Mouse (Mus musculus) urinary bladder, postnatal 4 days (tissue): ENCODE results near the gene Rapgef1.

Experiments
- DNase-seq, 2 experiments: peaks; one replicate each; pipeline ENCODE4 v3.0.0; 2021 to 2022; ENCODE audit warnings: low spot score in 2 of 2

Rapgef1 gene

DNA sequence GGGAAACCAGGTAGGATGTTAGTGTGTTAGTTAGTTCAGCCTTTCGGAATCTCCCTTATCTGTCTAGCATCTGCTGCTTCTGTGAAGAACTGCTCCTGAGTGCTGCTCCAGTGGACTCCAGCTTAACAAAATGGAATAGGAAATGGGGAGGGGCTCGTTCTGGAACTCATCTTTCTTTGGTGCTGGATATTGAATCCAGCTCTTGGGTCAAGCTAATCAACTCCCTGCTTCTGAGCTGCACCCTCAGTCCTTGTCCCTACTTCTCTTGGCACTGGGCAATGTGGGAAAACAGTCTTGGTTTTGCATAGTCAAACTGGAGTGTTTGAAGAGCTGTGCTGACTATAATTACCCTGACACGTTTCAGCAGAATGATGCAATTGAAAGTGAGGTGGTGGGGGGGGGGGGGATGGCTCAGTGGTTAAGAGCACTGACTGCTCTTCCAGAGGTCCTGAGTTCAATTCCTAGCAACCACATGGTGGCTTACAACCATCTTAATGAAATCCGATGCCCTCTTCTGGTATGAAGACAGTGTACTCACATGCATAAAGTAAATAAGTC, 25.6 kb downstream of the Rapgef1 start:
- no peak for DNase-seq

GRCm38 (mm10) chr2:29646613-29647012, 27.1 kb downstream of the Rapgef1 start:
- no peak for DNase-seq

DNA sequence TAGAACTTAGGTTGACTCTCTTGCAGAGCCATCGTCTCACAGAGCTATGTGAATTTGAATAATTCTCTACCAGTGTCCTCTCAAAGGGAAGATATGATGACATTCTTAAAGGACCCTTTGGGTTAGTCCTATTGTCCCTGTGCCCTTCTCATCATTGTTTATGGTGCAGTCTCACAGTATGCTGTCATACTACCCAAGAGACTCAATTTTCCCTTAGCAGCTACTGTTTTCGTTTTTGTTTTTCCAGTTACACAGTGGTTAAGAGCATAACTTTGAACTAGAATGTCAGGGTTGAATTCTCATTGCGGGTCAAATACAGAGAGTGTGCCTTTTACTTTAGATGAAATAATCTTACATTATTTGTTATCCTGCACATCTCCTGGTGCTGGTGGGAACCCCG, 27.6 kb downstream of the Rapgef1 start:
- no peak for DNase-seq

DNA sequence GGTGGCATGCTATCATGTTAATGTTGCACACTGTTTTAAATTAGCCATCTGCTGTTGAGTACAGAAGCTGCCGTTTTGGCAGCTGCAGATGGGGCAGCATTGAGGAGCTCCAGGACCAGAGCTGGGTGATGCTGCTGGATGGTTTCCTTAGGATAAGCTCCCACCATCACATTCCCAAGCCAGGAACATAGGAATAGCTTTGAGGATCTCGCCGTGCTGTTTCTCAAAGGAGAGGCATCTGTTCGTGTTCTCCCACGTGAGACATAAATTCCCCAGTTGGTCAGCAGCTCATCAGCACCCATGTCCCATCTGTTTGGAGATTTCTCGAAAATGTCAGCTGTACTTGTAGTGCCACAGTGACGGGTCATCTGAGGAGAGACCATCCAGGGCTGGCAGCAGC, 28.3 kb downstream of the Rapgef1 start:
- DNase-seq: no peak

DNA sequence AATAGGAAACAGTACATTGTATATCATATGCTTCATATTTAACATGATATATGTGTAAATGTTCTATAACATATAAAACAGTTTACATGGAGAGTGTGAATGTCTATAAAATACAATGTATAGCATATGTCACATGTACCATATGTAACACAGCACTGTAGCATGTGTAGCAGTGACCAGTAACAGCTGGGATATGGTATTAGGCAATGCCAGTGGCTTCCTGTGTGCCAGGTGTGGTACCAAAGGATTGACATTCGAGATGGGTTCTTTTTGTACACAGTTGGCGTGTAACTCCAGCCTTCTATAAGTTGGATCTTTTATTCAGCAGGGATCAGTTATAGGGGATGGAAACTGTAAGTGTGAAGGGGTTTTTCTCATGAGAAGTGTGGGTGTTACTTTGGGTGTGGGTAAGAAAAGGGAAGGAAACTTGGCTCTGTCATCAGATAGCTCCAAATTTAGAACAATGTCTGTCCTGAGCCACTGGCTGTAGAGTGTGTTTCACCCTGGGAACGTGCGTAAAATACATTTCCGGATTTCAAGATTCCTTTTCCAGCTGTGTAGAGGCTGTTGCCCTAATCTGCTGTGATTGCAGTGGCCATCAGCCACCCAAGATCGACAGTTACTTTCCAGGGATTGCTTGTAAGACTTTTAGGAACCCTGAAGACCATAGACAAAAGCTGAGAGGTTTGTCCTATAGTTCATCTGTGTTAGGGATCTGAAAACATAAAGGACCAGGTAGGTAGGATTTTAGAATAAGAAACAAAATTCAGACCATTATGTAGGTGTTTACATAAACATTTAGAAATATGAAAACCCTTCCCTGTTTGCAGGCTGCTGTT, 29.7 kb downstream of the Rapgef1 start:
- DNase-seq: no peak

DNA sequence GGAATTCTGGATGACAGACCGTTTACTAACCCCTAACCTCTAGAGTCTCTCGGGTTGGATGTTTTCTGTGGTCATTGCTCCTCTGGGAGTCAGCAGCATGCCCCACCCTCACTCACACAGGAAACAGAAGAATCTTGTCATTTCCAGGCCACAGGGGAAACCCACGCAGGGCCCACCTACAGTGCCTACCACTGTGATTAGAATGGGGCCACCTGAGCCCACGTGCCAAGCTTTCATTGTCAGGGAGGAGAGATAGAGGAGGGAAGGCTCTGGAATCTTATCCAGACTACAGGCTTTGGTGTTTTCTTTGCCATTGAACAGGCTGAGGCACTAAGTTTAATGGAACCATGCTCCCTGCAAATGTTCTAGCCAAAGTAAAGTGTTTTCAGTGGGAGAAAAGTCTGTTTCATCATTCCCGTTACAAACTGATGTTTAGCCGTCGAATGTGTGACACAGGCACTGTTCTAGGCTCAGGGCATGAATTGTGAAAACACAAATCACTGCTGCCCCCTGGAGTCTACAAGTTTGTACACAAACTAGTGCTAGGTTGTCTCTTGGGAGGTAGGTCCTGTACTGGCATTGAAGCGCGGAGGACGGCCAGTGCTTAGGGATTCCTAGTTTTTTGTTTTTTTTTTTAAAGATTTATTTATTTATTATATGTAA, 30.4 kb downstream of the Rapgef1 start:
- DNase-seq: no peak

DNA sequence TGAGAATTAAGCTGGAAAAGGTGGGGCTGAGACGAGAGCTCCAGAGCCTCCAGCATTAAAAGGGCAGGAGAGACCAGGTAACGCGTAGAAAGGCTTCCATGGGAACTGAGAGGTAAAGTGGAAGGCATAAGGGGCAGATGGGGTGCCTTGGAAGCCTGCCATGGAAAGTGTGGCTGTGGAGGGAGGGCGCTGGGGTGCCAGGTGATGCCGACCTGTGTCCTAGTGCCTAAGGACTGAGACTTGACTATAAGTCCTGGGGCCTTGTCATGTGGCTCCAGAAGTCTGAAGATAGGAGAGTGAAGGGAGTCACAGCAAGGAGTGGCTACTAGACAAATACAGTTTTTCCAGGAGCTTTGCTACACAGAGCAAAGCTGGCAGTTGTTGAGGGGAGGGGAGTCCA, 32.4 kb downstream of the Rapgef1 start:
- no peak for DNase-seq

GRCm38 (mm10) chr2:29655433-29655832, 35.9 kb downstream of the Rapgef1 start:
- no peak for DNase-seq

DNA sequence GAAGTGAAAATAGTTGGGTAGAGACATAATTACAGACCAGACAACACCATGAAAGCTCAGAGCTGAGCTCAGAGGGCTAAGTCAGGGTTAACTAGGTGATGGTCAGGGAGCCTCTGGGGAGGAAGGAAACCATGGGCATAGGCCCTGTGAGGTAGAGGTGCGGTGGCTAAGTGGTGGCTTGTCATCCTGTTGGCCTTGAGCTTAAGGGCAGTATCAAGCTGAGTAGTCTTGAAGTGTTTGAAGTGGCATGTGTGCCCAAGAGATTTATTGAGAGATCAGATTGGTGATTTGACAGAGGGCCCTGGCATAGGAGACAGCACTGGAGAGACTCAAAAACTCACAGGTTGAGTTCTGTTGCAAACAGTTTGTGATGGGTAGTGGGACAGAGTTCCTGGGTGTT, 36.6 kb downstream of the Rapgef1 start:
- no peak for DNase-seq

- DNase-seq: no peak
Observed at GRCm38 (mm10) chr2:29657089-29657488, 37.6 kb downstream of the Rapgef1 start.

GRCm38 (mm10) chr2:29661751-29662191, 42.3 kb downstream of the Rapgef1 start:
- DNase-seq: no peak

- no peak for DNase-seq
Observed at GRCm38 (mm10) chr2:29663260-29663877, 43.8 kb downstream of the Rapgef1 start.

DNA sequence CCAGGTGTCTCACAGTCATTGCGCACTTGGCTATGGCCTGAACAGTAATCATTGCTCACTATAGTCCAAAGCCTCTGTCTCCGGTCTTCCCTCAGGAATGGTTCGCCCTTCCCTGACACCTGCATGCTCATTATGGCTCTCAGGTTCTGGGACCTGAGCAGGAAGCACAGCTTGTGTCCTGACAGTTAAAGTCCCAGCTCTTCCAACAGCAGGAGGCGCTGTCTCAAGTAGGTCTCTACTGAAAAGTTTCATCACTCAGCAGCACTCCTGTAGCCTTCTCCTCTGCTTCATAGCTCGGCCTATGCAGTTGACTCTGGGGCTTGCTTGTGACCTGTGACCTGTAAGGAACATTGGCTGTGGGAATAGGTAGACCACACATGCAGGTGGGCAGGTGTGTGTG, 45.9 kb downstream of the Rapgef1 start:
- no peak for DNase-seq

DNA sequence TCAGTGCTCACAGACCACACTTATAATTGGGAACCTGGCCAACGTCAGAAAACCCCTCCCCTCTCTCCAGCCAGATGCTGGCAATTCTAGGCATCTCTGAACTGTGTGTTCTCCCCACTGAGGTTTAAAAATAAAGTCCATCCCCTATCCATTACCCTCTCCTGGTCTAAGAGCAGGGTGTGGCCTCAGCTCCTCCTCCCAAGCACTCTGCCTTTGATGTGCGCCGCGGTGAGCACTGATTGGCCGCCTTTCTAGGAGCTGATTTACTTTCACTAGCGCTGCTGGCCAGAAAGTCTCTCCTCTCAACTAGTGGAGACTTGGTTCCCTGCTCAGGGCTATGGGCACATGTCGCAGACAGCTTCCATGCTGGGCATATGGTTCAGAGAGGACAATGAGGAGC, 47.1 kb downstream of the Rapgef1 start:
- no peak for DNase-seq

- DNase-seq: no peak
Observed at GRCm38 (mm10) chr2:29667109-29667508, 47.6 kb downstream of the Rapgef1 start.

- no peak for DNase-seq
Observed at GRCm38 (mm10) chr2:29668011-29668691, 48.6 kb downstream of the Rapgef1 start.

GRCm38 (mm10) chr2:29668963-29669362, 49.4 kb downstream of the Rapgef1 start:
- no peak for DNase-seq

DNA sequence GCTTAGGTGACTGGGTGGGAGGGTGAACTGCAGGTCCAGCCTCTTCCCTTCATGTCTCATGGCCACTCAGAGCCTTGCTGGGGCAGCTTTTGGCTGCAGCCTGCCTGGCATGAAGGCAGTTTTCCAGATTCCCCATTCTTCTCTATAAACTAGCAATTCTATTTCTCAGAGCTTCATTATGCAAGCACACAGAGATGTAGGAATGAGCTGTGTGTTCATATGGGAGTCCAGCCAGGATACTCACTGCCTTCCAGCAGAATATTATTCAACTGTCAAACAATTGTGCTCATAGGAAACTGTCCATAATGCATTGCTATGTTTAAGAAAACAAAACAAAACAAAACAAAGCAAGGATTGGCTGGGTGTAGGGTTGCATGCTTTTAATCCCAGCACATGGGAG, 50.2 kb downstream of the Rapgef1 start:
- DNase-seq: no peak

- no peak for DNase-seq
Observed at GRCm38 (mm10) chr2:29670231-29670991, 50.9 kb downstream of the Rapgef1 start.

DNA sequence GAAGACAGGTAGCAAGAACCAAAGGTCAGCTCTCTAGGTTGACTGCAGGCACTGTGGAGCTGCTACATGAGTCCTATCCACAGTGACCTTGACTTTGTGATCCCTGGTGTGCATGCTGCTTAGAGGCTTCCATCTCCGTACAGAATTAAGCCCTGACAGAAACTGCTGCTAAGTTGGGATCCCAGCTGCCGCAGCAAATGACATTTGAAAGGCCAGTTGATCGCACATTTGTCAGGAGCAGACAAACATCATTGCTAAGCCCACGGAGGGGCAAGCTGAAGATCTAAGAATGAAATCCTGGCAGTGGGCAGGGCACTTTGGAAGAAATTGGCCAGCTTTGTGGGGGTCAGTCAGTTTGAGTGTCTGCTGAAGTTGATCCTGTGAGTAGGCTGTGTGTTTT, 51.9 kb downstream of the Rapgef1 start:
- no peak for DNase-seq

- no peak for DNase-seq
Observed at GRCm38 (mm10) chr2:29671856-29672255, 52.3 kb downstream of the Rapgef1 start.
